Mouse (Mus musculus): ENCODE measurements around the gene Strn4.

Strn4 gene

DNA sequence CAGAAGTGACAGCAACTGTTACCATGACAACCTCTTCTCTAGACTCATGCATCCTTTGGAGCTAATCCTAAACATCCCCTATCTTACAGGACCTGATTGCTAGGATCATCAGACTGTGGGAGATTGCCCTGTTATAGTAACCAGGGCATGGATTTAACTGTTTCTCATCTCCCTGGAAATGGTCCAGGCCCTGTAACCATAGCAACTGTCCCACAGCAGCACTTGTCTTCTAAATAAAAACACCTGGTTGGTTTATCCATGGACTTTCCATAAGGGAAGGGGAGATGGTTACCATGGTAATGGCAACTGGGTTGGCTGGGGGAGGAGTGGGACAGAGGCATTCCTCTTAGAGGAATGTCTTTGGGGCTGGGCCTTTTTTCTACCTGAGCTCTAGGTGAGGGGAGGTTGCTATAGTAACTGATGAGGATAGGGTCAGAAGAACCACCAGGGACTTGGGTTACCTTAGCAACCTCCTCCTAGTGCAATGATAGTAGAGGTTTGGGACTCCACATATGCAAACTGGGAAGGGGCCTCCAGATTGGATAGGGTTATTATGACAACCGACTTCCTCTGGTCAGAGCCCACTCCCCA, at the start of gene Strn4:
Gene Strn4 (plus strand): TSS at position 539 of the 591 bp plus-strand sequence.
- DNase-seq (ENCODE audit: extremely low spot score, low spot score), result peak; percentile 58

DNA sequence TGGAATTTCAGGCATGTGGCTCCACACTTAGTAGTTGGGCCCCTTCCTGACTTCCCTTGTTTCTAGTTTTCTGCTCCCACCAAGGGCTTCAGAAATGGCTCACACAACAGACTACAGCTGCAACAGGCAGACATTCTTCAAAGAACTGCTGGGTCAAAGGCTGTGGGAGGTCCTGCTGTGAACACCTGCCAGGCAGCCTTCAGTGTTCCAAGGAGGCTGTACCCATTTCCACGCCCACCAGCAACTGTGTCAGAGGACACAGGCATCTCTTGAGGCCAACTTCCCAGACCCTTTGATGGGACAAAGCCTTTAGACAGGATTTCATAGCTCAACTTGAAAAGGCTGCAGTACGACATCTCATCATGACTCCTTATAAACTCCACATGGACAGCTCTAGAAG, 49.2 kb upstream of the Strn4 start:
- DNase-seq (ENCODE audit: extremely low spot score, low spot score), result no peak

DNA sequence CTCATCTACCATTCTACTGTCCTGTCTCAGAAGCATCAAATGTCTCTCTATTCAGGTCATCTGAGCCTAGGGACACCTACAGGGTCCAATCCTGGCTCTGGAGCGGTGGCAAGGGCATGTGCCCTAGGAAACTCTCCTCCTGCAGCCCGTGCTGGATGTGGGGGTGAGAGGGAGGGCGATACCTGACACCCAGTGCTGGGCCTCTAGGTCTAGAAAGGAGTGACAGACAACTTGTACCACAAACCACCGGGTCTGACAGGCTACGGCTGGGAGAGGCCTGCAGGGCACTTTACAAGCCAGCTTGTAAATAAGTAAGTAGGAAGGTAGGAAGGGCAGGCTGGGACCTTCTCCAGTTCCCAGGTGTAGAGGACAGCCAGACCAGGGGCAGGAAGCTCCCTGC, 39.8 kb upstream of the Strn4 start:
- no peak for DNase-seq (ENCODE audit: extremely low spot score, low spot score)

DNA sequence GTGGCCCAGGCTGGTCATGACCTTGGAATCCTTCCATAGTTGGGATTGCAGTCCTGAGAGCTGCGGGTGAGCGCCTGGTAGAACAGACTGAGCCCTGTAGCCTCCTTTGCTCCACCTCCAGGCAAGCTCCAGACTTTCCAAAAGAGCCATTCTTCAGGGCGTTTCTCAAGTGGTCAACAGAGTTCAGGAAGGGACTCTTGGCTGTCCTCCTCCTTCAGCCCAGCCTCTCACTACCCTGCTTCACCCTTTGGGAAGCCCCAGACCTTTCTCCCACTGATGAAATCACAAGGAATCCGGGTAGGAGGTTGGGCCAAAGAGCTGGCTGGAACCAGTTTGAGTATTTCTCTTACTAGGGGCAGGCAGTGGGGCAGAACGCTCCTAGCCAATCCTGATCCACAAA, 35.6 kb upstream of the Strn4 start:
- no peak for DNase-seq (ENCODE audit: extremely low spot score, low spot score)

DNA sequence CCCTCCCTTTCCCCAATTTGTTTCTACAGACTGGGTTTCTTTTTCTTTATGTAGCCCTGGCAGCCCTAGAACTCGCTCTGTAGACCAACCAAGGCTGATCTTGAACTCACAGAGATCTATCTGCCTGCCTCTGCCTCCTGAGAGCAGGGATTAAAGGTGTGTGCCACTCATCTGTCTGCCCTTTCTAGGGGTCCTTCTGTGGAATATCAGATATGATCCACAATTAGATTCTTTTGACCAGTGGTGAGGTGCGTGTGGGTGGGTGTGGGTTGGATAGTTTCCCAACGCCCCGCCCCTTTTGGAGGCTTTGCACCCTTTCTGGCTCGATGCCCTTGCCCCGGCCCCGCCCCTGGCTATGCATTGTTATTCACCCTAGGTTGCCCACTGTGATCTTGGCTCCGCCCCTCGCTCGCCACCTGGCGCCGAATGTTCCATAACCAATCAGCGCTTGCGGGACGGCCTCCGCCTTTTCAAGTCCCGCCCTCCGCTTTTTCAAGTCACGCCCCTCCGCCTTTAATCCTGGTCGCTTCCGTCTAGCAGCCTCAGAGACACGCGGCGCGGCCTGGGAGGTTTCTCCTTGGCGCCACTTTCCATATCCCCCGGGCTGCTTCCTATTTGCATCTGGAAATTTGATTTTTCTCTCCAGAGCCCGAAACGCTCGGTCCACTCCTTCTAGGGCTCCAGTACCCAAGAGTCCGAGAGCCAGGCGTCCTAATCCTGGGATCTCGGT, 34.7 kb upstream of the Strn4 start, which contains the start of gene Slc1a5:
Gene Slc1a5 (plus strand): TSS at position 516 of the 730 bp plus-strand sequence.
- DNase-seq (ENCODE audit: extremely low spot score, low spot score), result peak; percentile 95

DNA sequence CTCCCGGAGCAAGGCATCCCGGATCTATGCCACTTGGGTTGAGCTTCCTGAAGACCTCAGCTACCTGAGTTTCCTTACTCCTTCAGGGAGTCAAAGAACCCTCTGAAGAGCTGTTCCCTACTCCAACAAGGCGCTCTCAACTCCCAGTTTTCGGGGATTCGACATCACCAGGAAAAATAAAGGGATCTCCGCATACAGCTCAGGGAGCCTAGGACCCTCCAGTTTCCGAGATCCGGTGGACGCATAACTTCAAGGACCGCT, 34.2 kb upstream of the Strn4 start:
- DNase-seq (ENCODE audit: extremely low spot score, low spot score), result no peak

DNA sequence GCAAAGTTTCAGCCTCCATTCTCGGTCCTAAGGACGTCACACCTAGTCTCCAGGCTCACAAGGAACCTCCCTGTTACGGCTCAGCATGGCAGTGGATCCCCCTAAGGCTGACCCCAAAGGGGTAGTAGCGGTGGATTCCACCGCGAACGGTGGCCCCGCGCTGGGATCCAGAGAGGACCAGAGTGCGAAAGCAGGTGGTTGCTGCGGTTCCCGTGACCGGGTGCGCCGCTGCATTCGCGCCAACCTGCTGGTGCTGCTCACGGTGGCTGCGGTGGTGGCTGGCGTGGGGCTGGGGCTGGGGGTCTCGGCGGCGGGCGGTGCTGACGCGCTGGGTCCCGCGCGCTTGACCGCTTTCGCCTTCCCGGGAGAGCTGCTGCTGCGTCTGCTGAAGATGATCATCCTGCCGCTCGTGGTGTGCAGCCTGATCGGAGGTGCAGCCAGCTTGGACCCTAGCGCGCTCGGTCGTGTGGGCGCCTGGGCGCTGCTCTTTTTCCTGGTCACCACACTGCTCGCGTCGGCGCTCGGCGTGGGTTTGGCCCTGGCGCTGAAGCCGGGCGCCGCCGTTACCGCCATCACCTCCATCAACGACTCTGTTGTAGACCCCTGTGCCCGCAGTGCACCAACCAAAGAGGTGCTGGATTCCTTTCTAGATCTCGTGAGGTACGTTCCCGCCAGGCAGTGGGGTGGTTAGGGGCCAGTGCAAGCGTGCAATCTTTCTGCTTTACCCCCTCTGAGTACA, 33.7 kb upstream of the Strn4 start:
- peak; percentile 68 for DNase-seq (ENCODE audit: extremely low spot score, low spot score)

DNA sequence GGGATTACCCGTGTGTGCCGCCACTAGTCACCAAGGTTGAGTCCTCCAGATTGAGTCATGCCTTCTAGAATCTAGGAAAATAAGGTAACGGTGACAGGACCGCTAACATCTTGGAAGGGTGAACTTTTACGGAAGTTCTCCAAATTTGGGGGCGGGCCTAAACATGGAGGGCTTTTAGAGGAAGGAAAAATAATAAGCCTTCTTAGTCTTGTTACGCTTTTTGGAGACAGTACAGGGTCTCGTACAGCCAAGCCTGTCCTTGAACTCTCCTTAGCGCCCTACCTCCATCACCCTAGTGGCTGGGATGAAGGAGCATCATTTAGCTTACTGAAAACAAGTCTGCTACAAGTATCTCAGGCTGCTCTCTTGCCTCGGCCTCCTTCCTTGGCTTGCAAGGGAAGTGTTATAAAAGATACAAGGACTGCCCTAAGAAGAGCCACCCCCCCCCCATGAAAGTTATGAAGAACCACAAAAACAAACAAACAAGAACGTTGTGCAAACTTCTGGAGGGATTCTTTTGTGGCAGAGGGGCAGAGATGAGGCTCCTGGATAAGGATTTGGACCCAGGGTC, 33.0 kb upstream of the Strn4 start:
- peak; percentile 27 for DNase-seq (ENCODE audit: extremely low spot score, low spot score)

DNA sequence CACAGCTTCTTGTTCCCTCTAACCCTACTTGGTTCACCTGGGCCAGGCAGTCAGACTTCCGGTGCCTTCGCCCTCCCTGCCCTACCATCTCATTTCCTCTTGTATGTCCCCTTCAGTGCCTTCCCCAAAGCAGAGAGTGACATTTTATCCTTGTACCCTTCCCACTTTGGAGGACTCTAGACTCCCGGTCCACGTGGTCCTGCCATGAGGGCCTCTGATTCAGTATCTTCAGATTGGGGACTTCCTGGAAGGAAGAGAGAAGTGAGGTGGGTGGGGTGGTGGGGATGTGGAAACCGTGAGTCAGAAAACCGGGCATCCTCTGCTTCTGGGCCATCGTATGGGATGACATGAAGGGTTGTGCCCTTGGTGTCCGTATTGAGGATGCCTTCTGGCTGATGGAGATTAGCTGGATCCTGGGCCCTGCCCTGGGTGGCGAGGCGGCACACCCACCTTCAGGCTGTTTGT, 32.4 kb upstream of the Strn4 start:
- peak; percentile 27 for DNase-seq (ENCODE audit: extremely low spot score, low spot score)

DNA sequence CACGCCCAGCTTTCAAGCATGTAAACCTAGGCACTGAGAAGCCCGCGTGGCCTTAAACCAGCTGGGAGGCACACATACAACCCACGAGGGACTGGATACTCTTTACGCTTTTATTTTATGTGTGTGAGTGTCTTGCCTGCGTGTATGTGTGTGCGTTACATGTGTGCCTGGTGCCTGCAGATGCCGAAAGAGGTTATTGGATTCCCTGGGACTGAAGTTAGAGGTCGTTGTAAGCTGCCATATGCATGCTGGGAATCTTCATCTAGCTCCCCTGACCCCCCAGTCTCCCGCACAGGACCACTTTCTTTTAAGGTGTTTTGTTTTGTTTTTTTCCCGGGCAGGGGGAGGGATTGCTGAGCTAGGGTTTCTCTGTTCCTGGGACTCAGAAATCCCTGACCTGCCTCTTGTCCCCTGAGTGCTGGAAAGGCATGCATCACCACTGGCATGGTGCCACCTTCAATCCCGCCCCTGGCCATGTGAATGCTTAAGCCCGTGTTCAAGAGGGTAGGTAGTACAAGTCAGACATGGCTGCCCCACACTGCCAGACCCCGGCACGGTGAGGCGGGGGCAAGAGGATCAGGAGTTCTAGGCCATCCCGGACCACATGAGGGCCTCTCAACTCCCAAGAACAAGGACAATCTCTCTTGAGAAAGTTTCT, 31.8 kb upstream of the Strn4 start:
- no peak for DNase-seq (ENCODE audit: extremely low spot score, low spot score)

DNA sequence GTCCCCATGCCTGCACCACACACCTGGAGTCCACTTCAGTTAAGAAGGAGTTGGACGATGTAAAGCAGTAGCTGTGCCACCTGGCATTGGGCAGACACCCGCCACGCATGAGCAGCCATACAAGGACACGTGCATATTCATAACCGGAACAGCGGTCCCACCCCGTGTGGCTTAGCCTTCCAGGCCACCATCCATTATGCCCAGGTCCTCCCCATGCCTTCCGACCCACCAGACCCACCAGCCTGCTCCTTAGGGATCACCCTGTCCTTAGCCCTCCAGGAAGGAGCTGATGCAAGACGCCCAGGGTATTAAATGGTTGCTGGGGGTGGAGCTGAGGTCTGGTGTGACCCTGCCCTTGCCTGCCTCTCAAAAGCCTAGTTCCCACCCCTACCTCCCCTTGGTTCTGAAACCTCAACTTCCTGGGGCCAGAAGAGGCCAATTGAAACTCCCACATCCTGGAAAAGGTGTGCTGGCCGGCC, 31.2 kb upstream of the Strn4 start:
- DNase-seq (ENCODE audit: extremely low spot score, low spot score), result no peak

DNA sequence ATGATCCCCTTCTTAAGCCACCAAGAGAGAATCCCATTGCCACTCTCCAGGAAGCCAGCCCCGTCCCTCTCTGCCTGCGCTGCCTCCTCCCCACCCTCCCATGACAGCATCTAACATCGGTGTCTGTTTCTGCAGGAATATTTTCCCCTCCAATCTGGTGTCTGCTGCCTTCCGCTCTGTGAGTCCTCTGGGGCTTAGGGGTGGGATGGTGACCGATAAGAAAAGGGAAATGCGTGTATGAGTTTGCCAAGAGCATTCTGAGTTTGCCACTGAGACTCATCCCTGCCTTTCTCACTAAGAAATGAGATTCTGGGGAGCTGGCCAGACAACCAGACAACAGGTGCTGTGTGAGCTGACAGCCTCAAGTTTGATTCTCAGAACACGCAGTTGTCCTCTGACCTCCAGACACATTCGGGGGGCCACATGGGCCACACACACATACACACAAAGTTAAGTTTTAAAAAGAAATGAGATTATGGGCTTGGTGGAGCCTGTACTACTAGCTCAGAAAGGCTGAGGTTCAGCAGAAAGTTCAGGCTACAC, 30.1 kb upstream of the Strn4 start:
- no peak for DNase-seq (ENCODE audit: extremely low spot score, low spot score)

DNA sequence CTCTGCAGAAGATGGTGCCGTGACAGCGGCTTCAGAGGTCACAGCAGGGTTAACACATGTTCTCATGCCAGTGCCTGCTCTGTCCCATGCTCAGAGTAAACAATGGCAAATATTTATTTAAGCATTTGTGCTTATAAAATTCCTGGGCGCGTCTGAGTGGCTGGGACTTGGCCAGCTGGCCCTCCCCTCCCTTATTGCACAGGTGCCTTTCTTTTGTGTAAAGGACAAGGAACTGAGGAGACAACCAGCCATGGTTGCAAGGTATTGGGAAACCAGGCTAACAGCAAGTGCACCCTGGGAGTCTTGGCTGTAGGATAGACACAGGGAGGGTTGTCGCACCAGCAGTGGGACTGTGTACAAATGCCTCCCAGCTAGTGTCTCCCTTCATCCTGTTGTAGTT, 23.4 kb upstream of the Strn4 start:
- DNase-seq (ENCODE audit: extremely low spot score, low spot score), result no peak

DNA sequence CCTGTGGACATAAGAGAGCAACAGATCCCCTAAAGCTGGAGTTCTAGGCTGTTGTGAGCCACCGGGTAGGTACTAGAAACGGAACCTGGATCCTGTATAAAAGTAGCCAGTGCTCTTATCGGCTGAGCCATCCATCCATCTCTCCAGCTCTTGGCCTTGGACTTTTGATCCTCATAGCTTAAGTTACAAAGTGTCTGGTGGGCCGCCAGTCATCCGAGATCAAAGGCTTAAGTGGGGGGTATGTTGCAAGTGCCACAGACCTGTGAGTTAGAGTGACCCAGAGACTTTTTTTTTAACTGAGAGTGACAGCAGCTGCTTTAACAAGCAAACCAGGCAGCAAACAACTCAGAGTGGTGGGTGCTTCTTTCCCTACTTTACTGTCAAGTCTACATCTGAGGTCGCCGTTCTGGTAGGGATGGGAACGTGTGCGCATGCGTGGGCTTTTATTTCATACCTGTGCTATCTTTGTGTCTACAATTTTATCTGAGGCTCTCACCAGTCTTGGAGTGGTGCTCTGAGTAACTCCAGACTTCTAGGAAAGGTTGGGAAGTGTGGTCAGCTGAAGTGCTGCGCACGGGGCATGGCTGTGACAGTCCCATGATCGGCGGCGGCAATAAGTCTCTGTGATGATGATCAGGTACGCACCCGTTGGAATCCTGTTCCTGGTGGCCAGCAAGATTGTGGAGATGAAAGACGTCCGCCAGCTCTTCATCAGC, 22.5 kb upstream of the Strn4 start:
- no peak for DNase-seq (ENCODE audit: extremely low spot score, low spot score)

DNA sequence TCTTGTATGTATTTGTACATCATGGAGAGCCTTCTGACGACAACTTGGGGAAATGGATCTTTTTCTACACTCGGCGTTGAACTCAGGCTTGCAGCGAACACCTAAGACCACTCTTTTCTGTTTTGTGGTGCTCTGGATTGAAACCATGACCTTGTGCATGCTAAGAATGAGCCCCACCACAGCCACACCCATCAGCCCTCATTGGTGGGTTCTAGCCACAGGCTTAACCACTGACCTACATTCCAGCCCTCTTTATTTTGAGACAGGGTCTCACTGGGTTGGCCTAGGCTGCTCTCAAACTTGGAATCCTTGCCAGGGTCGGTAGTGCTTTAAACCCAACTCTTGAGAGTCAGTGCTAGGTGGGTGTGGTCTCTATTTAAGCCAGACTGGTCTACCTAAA, 20.8 kb upstream of the Strn4 start:
- no peak for DNase-seq (ENCODE audit: extremely low spot score, low spot score)

DNA sequence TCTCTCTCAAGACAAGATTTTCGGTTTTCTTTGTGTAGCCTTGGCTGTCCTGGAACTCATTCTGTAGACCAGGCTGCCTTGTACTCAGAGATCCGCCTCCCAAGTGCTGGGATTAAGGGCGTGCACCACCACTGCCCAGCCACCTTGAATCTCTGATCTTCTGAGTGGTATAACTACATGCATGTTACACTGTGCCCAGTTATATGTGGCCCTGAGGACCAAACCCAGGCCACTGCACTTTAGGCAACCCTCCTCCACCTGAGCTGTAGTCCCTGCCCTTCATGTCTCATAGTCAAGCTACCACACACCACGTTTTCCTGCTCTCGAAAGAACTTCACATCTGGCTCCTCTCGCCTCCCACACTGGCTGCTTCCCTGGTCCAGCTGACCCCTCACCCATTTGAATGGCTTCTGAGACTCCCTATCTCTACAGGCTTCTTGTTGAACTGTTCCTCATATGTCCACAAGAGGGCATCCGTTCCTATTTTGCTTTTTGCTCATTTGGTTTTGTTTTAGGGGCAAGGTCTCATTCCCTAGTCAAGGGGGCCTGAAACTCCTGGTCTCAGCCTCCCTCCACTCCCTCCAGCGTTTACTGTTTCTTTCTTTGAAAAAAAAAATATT, 11.2 kb upstream of the Strn4 start:
- peak; percentile 38 for DNase-seq (ENCODE audit: extremely low spot score, low spot score)

DNA sequence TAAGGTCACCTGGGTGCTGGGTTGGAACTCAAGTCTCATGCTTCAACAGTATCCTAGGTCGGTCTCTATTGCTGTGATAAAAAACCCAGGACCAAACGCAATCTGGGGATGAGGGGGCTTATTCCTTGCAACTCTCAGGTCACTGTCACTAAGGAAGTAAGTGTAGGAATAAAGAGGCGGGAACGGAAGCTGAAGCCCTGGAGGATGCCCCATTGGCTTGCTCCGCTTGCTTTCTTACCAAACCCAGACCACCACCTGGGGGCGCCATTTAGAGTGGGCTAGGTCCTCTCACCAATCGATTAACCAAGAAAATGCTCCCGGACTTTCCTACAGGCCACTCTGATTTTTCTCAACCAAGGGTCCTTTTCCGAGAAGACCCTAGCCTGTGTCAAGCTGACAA, 7.8 kb upstream of the Strn4 start:
- no peak for DNase-seq (ENCODE audit: extremely low spot score, low spot score)

DNA sequence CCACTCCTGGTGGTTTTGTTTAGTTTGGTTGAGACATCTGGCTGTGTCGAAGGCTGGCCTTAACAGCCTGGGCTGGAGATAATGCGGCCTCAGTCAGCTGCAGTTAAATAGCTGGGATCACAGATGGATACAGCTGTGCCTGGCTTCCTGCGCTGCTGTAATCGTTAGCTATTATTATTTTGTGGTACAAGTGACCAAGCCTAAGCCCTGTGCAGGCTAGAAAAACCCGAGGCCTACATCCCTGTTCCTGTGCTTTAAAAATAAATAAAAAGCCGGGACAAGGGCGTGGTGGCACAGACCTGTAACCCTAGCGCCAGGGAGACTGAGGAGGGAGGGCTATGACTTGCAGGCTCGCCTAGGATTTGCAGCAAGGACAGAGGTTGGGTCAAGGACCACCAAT, 7.0 kb upstream of the Strn4 start:
- no peak for DNase-seq (ENCODE audit: extremely low spot score, low spot score)

DNA sequence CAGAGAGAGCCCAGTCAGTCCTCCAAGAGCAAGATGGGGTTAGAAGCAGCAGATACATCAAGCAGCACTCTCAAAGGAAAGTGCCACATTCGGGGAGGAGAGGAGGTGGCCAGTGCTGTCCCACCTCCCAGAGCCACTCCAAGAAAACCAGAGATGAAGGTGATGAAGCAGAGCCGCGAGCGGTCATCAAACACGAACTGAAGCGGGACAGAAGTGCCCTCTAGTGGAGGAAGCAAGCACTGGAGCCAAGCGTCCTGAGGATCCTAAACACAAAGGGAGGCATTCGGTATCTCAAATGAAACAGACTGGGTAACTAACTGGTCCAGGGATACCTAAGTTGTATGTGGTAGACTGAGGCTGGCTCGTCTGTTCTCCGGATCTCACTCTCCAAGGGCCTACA, 6.0 kb upstream of the Strn4 start:
- DNase-seq (ENCODE audit: extremely low spot score, low spot score), result peak; percentile 72

DNA sequence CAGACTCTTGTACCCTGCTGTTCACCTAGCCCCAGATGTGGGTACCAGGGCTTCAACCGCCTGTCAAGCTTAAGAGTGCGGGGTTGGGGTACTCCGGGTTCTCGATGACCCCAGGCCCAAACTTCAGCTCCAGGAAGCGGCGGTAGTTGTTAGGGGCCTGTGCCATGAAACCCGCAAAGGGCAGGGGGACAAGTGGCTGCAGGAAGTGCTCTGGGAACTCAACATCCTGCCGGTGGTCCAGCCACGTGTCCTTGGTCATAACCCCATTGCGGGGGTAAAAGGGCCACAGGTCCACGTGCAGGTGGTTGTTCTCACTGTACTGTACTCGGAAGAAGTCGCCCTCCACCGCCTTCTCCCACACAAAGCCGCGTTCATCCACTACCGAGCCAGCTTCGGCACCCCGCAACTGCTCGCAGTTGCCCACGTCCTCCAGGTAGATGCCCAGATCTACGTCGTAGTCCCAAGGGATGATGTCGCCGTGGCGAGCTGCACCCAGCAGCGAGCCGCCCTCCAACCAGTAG, 5.2 kb upstream of the Strn4 start:
- DNase-seq (ENCODE audit: extremely low spot score, low spot score), result peak; percentile 28

Measured in neural tube, embryonic 10.5 days (tissue).